Mouse (Mus musculus): Measurements from ENCODE around the gene Gnmt.

DNA sequence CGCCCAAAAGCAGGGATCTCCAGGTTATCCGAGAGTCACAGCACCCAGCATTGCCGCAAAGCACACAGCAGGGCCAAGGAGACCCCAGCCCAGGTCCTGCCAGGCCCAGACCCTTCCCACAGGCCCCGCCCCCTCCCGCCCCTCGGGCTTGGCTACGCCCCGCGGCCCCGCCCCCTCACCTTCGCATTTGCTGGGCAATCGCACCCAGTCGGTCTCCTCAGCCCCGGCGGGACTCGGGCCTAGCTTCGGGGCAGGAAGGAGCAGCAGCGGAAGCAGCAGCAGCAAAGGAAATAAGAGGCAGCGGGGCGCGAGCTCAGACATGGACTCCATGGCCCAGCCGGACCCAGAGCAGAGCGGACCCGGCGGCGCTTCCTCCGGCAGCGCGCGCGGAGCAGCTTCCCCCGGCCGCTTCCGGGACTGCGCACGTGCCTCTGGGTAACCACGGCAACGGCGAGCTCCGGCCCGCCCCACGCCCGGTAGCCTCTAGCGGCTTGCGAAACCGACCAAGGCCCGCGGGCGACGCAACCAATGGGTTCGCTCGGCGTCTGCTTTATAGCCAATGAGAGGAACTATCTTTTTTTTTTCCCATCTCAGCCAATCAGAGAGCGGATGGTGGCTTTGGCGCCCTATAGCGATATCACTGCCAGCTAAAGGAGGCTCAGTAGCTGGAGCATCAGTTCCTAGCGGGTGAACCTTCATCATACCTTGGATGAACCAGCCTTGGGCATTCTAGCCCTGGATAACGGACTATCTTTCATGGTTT is 23.0 kb upstream of the Gnmt start, which contains the start of gene Cnpy3:
- TF ChIP-seq CTCF (IDR thresholded peaks at IDR 0.05; ENCODE audit: low read depth, low read length) (no peak), POLR2AphosphoS5 (IDR thresholded peaks at IDR 0.05; ENCODE audit: insufficient replicate concordance, low read depth, low read length) (no peak), GATA1 (IDR thresholded peaks at IDR 0.05; ENCODE audit: borderline replicate concordance, low read length) (no peak), TAL1 (conservative IDR thresholded peaks at IDR 0.05; ENCODE audit: low read depth, low read length) (no peak)
